Mouse (Mus musculus) ES-Bruce4 (cell line): ENCODE results near the gene Camsap2. TPM values are rescaled to one million over a fixed set of nuclear protein-coding genes. Genes with fewer than 3 reads are reported as not detected.

ENCODE experiments used
- H3K27ac ChIP-seq: 2 replicates; pipeline ENCODE4 v1.5.1; 2012; ENCODE audit warnings: low read length, inconsistent platforms; ENCODE audit not compliant: insufficient read depth
- H3K27me3 ChIP-seq: 2 replicates; pipeline ENCODE4 v1.6.1; 2012; ENCODE audit warnings: mild to moderate bottlenecking, low read length, inconsistent platforms; ENCODE audit not compliant: control insufficient read depth, poor library complexity, insufficient read depth, severe bottlenecking
- H3K36me3 ChIP-seq: 2 replicates; pipeline ENCODE4 v1.6.1; 2012; ENCODE audit warnings: inconsistent platforms, mild to moderate bottlenecking, low read length, moderate library complexity; ENCODE audit not compliant: control insufficient read depth, poor library complexity, insufficient read depth, severe bottlenecking
- H3K4me1 ChIP-seq: one replicate; pipeline ENCODE4 v1.8.1; 2011; ENCODE audit warnings: low read length; ENCODE audit not compliant: control insufficient read depth, insufficient read depth
- H3K4me3 ChIP-seq: 2 replicates; pipeline ENCODE4 v1.5.1; 2011; ENCODE audit warnings: low read depth, mild to moderate bottlenecking, low read length
- H3K9ac ChIP-seq: 2 replicates; pipeline ENCODE4 v1.6.1; 2012; ENCODE audit warnings: low read depth, mild to moderate bottlenecking, inconsistent platforms; ENCODE audit not compliant: poor library complexity, severe bottlenecking
- H3K9me3 ChIP-seq: replicated peaks from 2 replicates; pipeline ENCODE4 v1.6.1; 2012; ENCODE audit warnings: mild to moderate bottlenecking, low read length, inconsistent platforms; ENCODE audit not compliant: control insufficient read depth, poor library complexity, insufficient read depth, severe bottlenecking
- CTCF ChIP-seq: IDR thresholded peaks from one replicate; pipeline ENCODE4 v1.8.1; 2011; ENCODE audit warnings: low read depth, low read length
- EP300 ChIP-seq: IDR thresholded peaks from 2 replicates; pipeline ENCODE4 v1.6.1; 2011; ENCODE audit warnings: low read depth, low read length; ENCODE audit not compliant: insufficient read depth
- POLR2A ChIP-seq: IDR thresholded peaks from one replicate; pipeline ENCODE4 v1.8.1; 2011; ENCODE audit warnings: low read length; ENCODE audit not compliant: insufficient read depth
- polyA plus RNA-seq: library from polyadenylated mRNA; stranded (reverse); fragments of >200 nt; gene quantifications from 2 replicates; pipeline ENCODE4 v1.2.4, GENCODE M21; 2011; ENCODE audit warnings: low read depth; ENCODE audit not compliant: missing spikeins, insufficient read depth, insufficient read length

Camsap2 gene
- polyA plus RNA-seq, 1 experiment = 37.0 TPM

- Histone ChIP-seq H3K4me3 (no peak overlapping the region), H3K36me3 (no peaks in the 10 kb centered on the region), H3K4me1 (no peaks in the 10 kb centered on the region), H3K9ac (no peak overlapping the region), H3K9me3 (no peaks in the 10 kb centered on the region), H3K27me3 (peaks cover 7% of the 10 kb centered on the region; the same call in 1 of the 2 replicates), H3K27ac (no peak overlapping the region)
- no peak for TF ChIP-seq EP300
- no peak for TF ChIP-seq POLR2A
- TF ChIP-seq CTCF = no peak
These were observed 90.7 kb downstream of the Camsap2 start for GRCm38 (mm10) chr1:136255174-136255573.

- H3K9ac ChIP-seq = no peak overlapping the region
- H3K4me1 ChIP-seq = no peaks in the 10 kb centered on the region
- H3K27ac ChIP-seq = no peak overlapping the region
- H3K27me3 ChIP-seq = peaks cover 7% of the 10 kb centered on the region; the same call in 1 of the 2 replicates
- no peak for TF ChIP-seq POLR2A
- no peak for TF ChIP-seq EP300
- no peak for TF ChIP-seq CTCF
- no peak overlapping the region for H3K4me3 ChIP-seq
- H3K36me3 ChIP-seq = no peaks in the 10 kb centered on the region
- no peaks in the 10 kb centered on the region for H3K9me3 ChIP-seq
These were observed 91.3 kb downstream of the Camsap2 start for GRCm38 (mm10) chr1:136254503-136255065.

GRCm38 (mm10) chr1:136253472-136253871 is 92.4 kb downstream of the Camsap2 start:
- no peak overlapping the region for H3K9ac ChIP-seq
- H3K27me3 ChIP-seq = no peaks in the 10 kb centered on the region
- no peaks in the 10 kb centered on the region for H3K36me3 ChIP-seq
- TF ChIP-seq CTCF (no peak), POLR2A (no peak), EP300 (no peak)
- H3K4me3 ChIP-seq = no peak overlapping the region
- H3K9me3 ChIP-seq = no peaks in the 10 kb centered on the region
- no peak overlapping the region for H3K27ac ChIP-seq
- no peaks in the 10 kb centered on the region for H3K4me1 ChIP-seq

- H3K27ac ChIP-seq = no peak overlapping the region
- H3K9ac ChIP-seq = no peak overlapping the region
- no peaks in the 10 kb centered on the region for H3K9me3 ChIP-seq
- no peak overlapping the region for H3K4me3 ChIP-seq
- H3K36me3 ChIP-seq = no peaks in the 10 kb centered on the region
- no peaks in the 10 kb centered on the region for H3K27me3 ChIP-seq
- H3K4me1 ChIP-seq = no peaks in the 10 kb centered on the region
- TF ChIP-seq POLR2A (no peak), EP300 (no peak), CTCF (no peak)
These were observed 96.2 kb downstream of the Camsap2 start for GRCm38 (mm10) chr1:136249662-136250061.

- no peak for TF ChIP-seq CTCF
- TF ChIP-seq POLR2A = no peak
- TF ChIP-seq EP300 = no peak
- Histone ChIP-seq H3K36me3 (no peaks in the 10 kb centered on the region), H3K9me3 (no peaks in the 10 kb centered on the region), H3K9ac (no peak overlapping the region), H3K4me3 (no peak overlapping the region), H3K27ac (no peak overlapping the region), H3K27me3 (no peaks in the 10 kb centered on the region), H3K4me1 (no peaks in the 10 kb centered on the region)
These were observed 98.5 kb downstream of the Camsap2 start for GRCm38 (mm10) chr1:136247393-136247792.

- H3K27ac ChIP-seq = no peak overlapping the region
These were observed 101.4 kb downstream of the Camsap2 start for GRCm38 (mm10) chr1:136244469-136244868.

GRCm38 (mm10) chr1:136241801-136242200 is 104.1 kb downstream of the Camsap2 start:
- H3K27ac ChIP-seq = no peak overlapping the region
- H3K4me3 ChIP-seq = no peak overlapping the region
- H3K4me1 ChIP-seq = no peaks in the 10 kb centered on the region
- no peak overlapping the region for H3K9ac ChIP-seq
- TF ChIP-seq CTCF = no peak
- TF ChIP-seq POLR2A = no peak
- TF ChIP-seq EP300 = no peak
- H3K36me3 ChIP-seq = no peaks in the 10 kb centered on the region
- no peaks in the 10 kb centered on the region for H3K9me3 ChIP-seq
- no peaks in the 10 kb centered on the region for H3K27me3 ChIP-seq

More at GRCm38 (mm10) chr1:136244469-136244868, 101.4 kb downstream of the Camsap2 start:
- H3K27me3 ChIP-seq = no peaks in the 10 kb centered on the region
- H3K9ac ChIP-seq = no peak overlapping the region
- TF ChIP-seq POLR2A (no peak), CTCF (no peak), EP300 (no peak)
- no peak overlapping the region for H3K4me3 ChIP-seq
- no peaks in the 10 kb centered on the region for H3K36me3 ChIP-seq
- no peaks in the 10 kb centered on the region for H3K4me1 ChIP-seq
- H3K9me3 ChIP-seq = no peaks in the 10 kb centered on the region
